8 mouse cellular contexts compared by ENCODE assay signal in the genomic region with DNA sequence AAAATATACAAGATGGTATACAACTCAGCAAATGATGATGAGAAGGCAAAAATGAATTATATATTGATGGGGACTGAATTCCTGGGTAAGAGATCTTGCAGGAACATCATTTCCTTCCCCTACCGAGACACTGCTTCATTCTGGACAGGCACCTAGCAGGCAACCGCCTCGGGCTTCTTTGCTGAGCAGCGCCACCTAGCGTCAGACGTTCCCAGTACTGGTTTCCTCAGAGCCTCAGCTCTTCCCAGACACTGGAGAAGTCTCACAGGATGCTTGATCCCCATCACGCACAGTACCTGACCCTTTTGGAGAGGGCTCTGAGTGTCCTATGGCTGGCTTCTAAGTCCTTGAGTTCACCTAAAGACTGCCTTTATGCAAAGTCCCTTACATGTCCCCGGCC.
DNase-seq lines count a peak whose midpoint lies in the region; ATAC-seq lines count a peak whose summit lies in the region.

No protein-coding gene starts in this region.

- ATAC-seq in megakaryocyte-erythroid progenitor cell, adult 5-6 weeks (replicated peaks; ENCODE audit: low FRiP score, low TSS enrichment, poor library complexity, severe bottlenecking), result peak; percentile 80

- peak; percentile 64 for DNase-seq in adipocyte (ENCODE audit: low spot score)
- peak; percentile 94 to 97 for DNase-seq in cerebellum, postnatal 10 days
- peak; percentile 87 to 92 for DNase-seq in frontal cortex, postnatal 36 days (ENCODE audit: low spot score in 2 of 2)
- peak; percentile 57 for DNase-seq in induced T-regulatory cell, adult 2 months (ENCODE audit: low read depth)
- peak; percentile 63 for DNase-seq in left cerebral cortex, adult 11 months (ENCODE audit: low spot score)
- peak; percentile 88 to 93 for DNase-seq in right cerebral cortex, postnatal 10 days (ENCODE audit: low spot score in 2 of 2)
- DNase-seq in urinary bladder, postnatal 4 days (ENCODE audit: low spot score in 2 of 2), result peak; percentile 55 to 91

Comparison
In these comparisons a context has a peak if more than half of its experiments do, and no peak if none do; other contexts are left out.
1. Peak in every context shown above with its lines: DNase-seq and ATAC-seq.